Mouse (Mus musculus) ES-E14 (cell line): ENCODE data around the gene Msi2. TPM values are rescaled to one million over a fixed set of nuclear protein-coding genes. Genes with fewer than 3 reads are reported as not detected.

ENCODE experiments used
- DNase-seq: peaks from one replicate; pipeline ENCODE4 v3.0.0-alpha.2; 2013; ENCODE audit warnings: low read depth, low spot score
- H3K27ac ChIP-seq: 2 replicates; pipeline ENCODE4 v1.5.1; 2012; ENCODE audit warnings: low read depth, mild to moderate bottlenecking, low read length, moderate library complexity, mixed read lengths; ENCODE audit not compliant: poor library complexity, insufficient read depth, severe bottlenecking
- H3K36me3 ChIP-seq: 2 replicates; pipeline ENCODE4 v1.6.1; 2012; ENCODE audit warnings: mild to moderate bottlenecking, low read length, moderate library complexity, mixed read lengths; ENCODE audit not compliant: control insufficient read depth, poor library complexity, insufficient read depth, severe bottlenecking
- H3K4me1 ChIP-seq, 2 experiments: fragments of 150-350 bp in 1 of 2; sonication (generic) in 1 of 2; 2 replicates each; pipeline ENCODE4 v1.6.1; 2012; ENCODE audit warnings: low read length in 2 of 2, mild to moderate bottlenecking in 1 of 2, mixed read lengths in 1 of 2; ENCODE audit not compliant: control insufficient read depth in 2 of 2, insufficient read depth in 2 of 2, poor library complexity in 1 of 2
- H3K4me3 ChIP-seq, 2 experiments: fragments of 150-350 bp in 1 of 2; sonication (generic) in 1 of 2; 2 replicates each; pipeline ENCODE4 v1.5.1; 2012; ENCODE audit warnings: low read length in 2 of 2, low read depth in 1 of 2, mild to moderate bottlenecking in 1 of 2, mixed read lengths in 1 of 2; ENCODE audit not compliant: insufficient read depth in 1 of 2, poor library complexity in 1 of 2, severe bottlenecking in 1 of 2
- H3K9ac ChIP-seq: 2 replicates; pipeline ENCODE4 v1.6.1; 2012; ENCODE audit warnings: low read depth, mild to moderate bottlenecking, low read length, mixed read lengths; ENCODE audit not compliant: poor library complexity, insufficient read depth, severe bottlenecking
- H3K9me3 ChIP-seq: fragments of 150-350 bp; sonication (generic); 2 replicates; pipeline ENCODE4 v1.6.1; 2012; ENCODE audit warnings: low read depth, mild to moderate bottlenecking, low read length; ENCODE audit not compliant: control insufficient read depth, insufficient read depth
- CHD2 ChIP-seq: IDR thresholded peaks from 2 replicates; pipeline ENCODE4 v1.6.1; 2014; ENCODE audit warnings: mild to moderate bottlenecking, low read depth, low read length, inconsistent platforms
- HCFC1 ChIP-seq: IDR thresholded peaks from 2 replicates; pipeline ENCODE4 v1.6.1; 2012; ENCODE audit warnings: low read length, inconsistent platforms, borderline replicate concordance; ENCODE audit not compliant: insufficient read depth
- MAFK ChIP-seq: IDR thresholded peaks from 2 replicates; pipeline ENCODE4 v1.6.1; 2014; ENCODE audit warnings: mild to moderate bottlenecking, low read depth, low read length, inconsistent platforms; ENCODE audit not compliant: insufficient read depth
- ZC3H11A ChIP-seq: IDR thresholded peaks from 2 replicates; pipeline ENCODE4 v1.6.1; 2012; ENCODE audit warnings: low read depth, mild to moderate bottlenecking, inconsistent platforms, low read length, borderline replicate concordance
- ZNF384 ChIP-seq: IDR thresholded peaks from 2 replicates; pipeline ENCODE4 v1.6.1; 2012; ENCODE audit warnings: low read depth, low read length, inconsistent platforms
- in situ Hi-C, 2 experiments: fragments of 600-800 bp; cut with MboI; formaldehyde crosslinking; loops; one replicate each; pipeline ENCODE4 v1.15.1; 2025; ENCODE audit warnings: low sequenced_read_pairs in 2 of 2, inconsistent platforms in 1 of 2; ENCODE audit not compliant: unreplicated experiment in 2 of 2
- total RNA-seq: library from RNA; depleted of rRNA; stranded (reverse); fragments of 300-350 nt; gene quantifications from 2 replicates; pipeline ENCODE4 v1.2.3, GENCODE M21; 2012

Msi2 gene
- total RNA-seq, 1 experiment = 66.4 TPM

GRCm38 (mm10) chr11:88600194-88600593, 118.1 kb downstream of the Msi2 start:
- Histone ChIP-seq H3K9me3 (no peaks in the 10 kb centered on the region), H3K36me3 (peaks cover 7% of the 10 kb centered on the region), H3K27ac (peak overlapping the region; percentile 6; the same call in 1 of the 2 replicates), H3K4me1 (peaks cover 12 to 29% of the 10 kb centered on the region in 2 experiments), H3K4me3 (no peak overlapping the region), H3K9ac (no peak overlapping the region)
- TF ChIP-seq ZNF384 (no peak), HCFC1 (no peak), CHD2 (no peak), ZC3H11A (no peak), MAFK (no peak)
- in situ Hi-C loops = no loop called here
- no peak for DNase-seq

GRCm38 (mm10) chr11:88599332-88600130, 118.8 kb downstream of the Msi2 start:
- H3K27ac ChIP-seq = peak overlapping the region; percentile 55; the same call in 1 of the 2 replicates
- peaks cover 7% of the 10 kb centered on the region for H3K36me3 ChIP-seq
- H3K4me3 ChIP-seq = peak overlapping the region in 1 of 2 experiments; percentile 26; a peak in 2 of 4 replicates
- H3K9me3 ChIP-seq = no peaks in the 10 kb centered on the region
- in situ Hi-C loops = no loop called here
- TF ChIP-seq ZNF384 (no peak), HCFC1 (no peak), ZC3H11A (no peak), CHD2 (no peak)
- peak overlapping the region; percentile 5; the same call in 1 of the 2 replicates for H3K9ac ChIP-seq
- no peak for DNase-seq
- peaks cover 16 to 31% of the 10 kb centered on the region in 2 experiments for H3K4me1 ChIP-seq

- peaks cover 7% of the 10 kb centered on the region for H3K36me3 ChIP-seq
- H3K27ac ChIP-seq = no peak overlapping the region
- in situ Hi-C loops = no loop called here
- no peak overlapping the region for H3K9ac ChIP-seq
- no peak for TF ChIP-seq MAFK
- no peak for TF ChIP-seq HCFC1
- no peak for TF ChIP-seq ZNF384
- no peak for TF ChIP-seq ZC3H11A
- peaks cover 14 to 31% of the 10 kb centered on the region in 2 experiments for H3K4me1 ChIP-seq
- DNase-seq = no peak
- no peaks in the 10 kb centered on the region for H3K9me3 ChIP-seq
- no peak overlapping the region for H3K4me3 ChIP-seq
Measured at GRCm38 (mm10) chr11:88598848-88599175, 119.5 kb downstream of the Msi2 start.

GRCm38 (mm10) chr11:88598150-88598847, 120.0 kb downstream of the Msi2 start:
- Histone ChIP-seq H3K4me1 (peaks cover 14 to 31% of the 10 kb centered on the region in 2 experiments), H3K27ac (0 out of 2 replicates have a peak overlapping the region, but pooled peaks have one; percentile 3), H3K4me3 (no peak overlapping the region), H3K9ac (no peak overlapping the region), H3K9me3 (no peaks in the 10 kb centered on the region), H3K36me3 (peaks cover 7% of the 10 kb centered on the region)
- no peak for DNase-seq
- in situ Hi-C loops = no loop called here
- TF ChIP-seq ZC3H11A = no peak
- no peak for TF ChIP-seq MAFK
- no peak for TF ChIP-seq HCFC1
- TF ChIP-seq CHD2 = no peak
- TF ChIP-seq ZNF384 = no peak

GRCm38 (mm10) chr11:88595616-88596015, 122.7 kb downstream of the Msi2 start:
- no peak for TF ChIP-seq ZC3H11A
- TF ChIP-seq HCFC1 = no peak
- TF ChIP-seq ZNF384 = no peak
- TF ChIP-seq CHD2 = no peak
- no peak for TF ChIP-seq MAFK
- in situ Hi-C loops = no loop called here
- H3K4me1 ChIP-seq = peaks cover 17 to 23% of the 10 kb centered on the region in 2 experiments
- H3K9me3 ChIP-seq = no peaks in the 10 kb centered on the region
- no peak overlapping the region for H3K9ac ChIP-seq
- H3K36me3 ChIP-seq = peaks cover 2% of the 10 kb centered on the region; the same call in 1 of the 2 replicates
- H3K27ac ChIP-seq = no peak overlapping the region
- no peak for DNase-seq
- H3K4me3 ChIP-seq = no peak overlapping the region
